Mouse (Mus musculus) ES-E14 (cell line): ENCODE data around the gene Zfhx3. TPM values are rescaled to one million over a fixed set of nuclear protein-coding genes. Genes with fewer than 3 reads are reported as not detected.

Experiments
- DNase-seq: peaks from one replicate; pipeline ENCODE4 v3.0.0-alpha.2; 2013; ENCODE audit warnings: low read depth, low spot score
- H3K27ac ChIP-seq: 2 replicates; pipeline ENCODE4 v1.5.1; 2012; ENCODE audit warnings: low read depth, mild to moderate bottlenecking, low read length, moderate library complexity, mixed read lengths; ENCODE audit not compliant: poor library complexity, insufficient read depth, severe bottlenecking
- H3K36me3 ChIP-seq: 2 replicates; pipeline ENCODE4 v1.6.1; 2012; ENCODE audit warnings: mild to moderate bottlenecking, low read length, moderate library complexity, mixed read lengths; ENCODE audit not compliant: control insufficient read depth, poor library complexity, insufficient read depth, severe bottlenecking
- H3K4me1 ChIP-seq, 2 experiments: fragments of 150-350 bp in 1 of 2; sonication (generic) in 1 of 2; 2 replicates each; pipeline ENCODE4 v1.6.1; 2012; ENCODE audit warnings: low read length in 2 of 2, mild to moderate bottlenecking in 1 of 2, mixed read lengths in 1 of 2; ENCODE audit not compliant: control insufficient read depth in 2 of 2, insufficient read depth in 2 of 2, poor library complexity in 1 of 2
- H3K4me3 ChIP-seq, 2 experiments: fragments of 150-350 bp in 1 of 2; sonication (generic) in 1 of 2; 2 replicates each; pipeline ENCODE4 v1.5.1; 2012; ENCODE audit warnings: low read length in 2 of 2, low read depth in 1 of 2, mild to moderate bottlenecking in 1 of 2, mixed read lengths in 1 of 2; ENCODE audit not compliant: insufficient read depth in 1 of 2, poor library complexity in 1 of 2, severe bottlenecking in 1 of 2
- H3K9ac ChIP-seq: 2 replicates; pipeline ENCODE4 v1.6.1; 2012; ENCODE audit warnings: low read depth, mild to moderate bottlenecking, low read length, mixed read lengths; ENCODE audit not compliant: poor library complexity, insufficient read depth, severe bottlenecking
- H3K9me3 ChIP-seq: fragments of 150-350 bp; sonication (generic); 2 replicates; pipeline ENCODE4 v1.6.1; 2012; ENCODE audit warnings: low read depth, mild to moderate bottlenecking, low read length; ENCODE audit not compliant: control insufficient read depth, insufficient read depth
- CHD2 ChIP-seq: IDR thresholded peaks from 2 replicates; pipeline ENCODE4 v1.6.1; 2014; ENCODE audit warnings: mild to moderate bottlenecking, low read depth, low read length, inconsistent platforms
- HCFC1 ChIP-seq: IDR thresholded peaks from 2 replicates; pipeline ENCODE4 v1.6.1; 2012; ENCODE audit warnings: low read length, inconsistent platforms, borderline replicate concordance; ENCODE audit not compliant: insufficient read depth
- MAFK ChIP-seq: IDR thresholded peaks from 2 replicates; pipeline ENCODE4 v1.6.1; 2014; ENCODE audit warnings: mild to moderate bottlenecking, low read depth, low read length, inconsistent platforms; ENCODE audit not compliant: insufficient read depth
- ZC3H11A ChIP-seq: IDR thresholded peaks from 2 replicates; pipeline ENCODE4 v1.6.1; 2012; ENCODE audit warnings: low read depth, mild to moderate bottlenecking, inconsistent platforms, low read length, borderline replicate concordance
- ZNF384 ChIP-seq: IDR thresholded peaks from 2 replicates; pipeline ENCODE4 v1.6.1; 2012; ENCODE audit warnings: low read depth, low read length, inconsistent platforms
- in situ Hi-C, 2 experiments: fragments of 600-800 bp; cut with MboI; formaldehyde crosslinking; loops; one replicate each; pipeline ENCODE4 v1.15.1; 2025; ENCODE audit warnings: low sequenced_read_pairs in 2 of 2, inconsistent platforms in 1 of 2; ENCODE audit not compliant: unreplicated experiment in 2 of 2
- total RNA-seq: library from RNA; depleted of rRNA; stranded (reverse); fragments of 300-350 nt; gene quantifications from 2 replicates; pipeline ENCODE4 v1.2.3, GENCODE M21; 2012

Gene Zfhx3
- total RNA-seq, 1 experiment, result 8.8 TPM

DNA sequence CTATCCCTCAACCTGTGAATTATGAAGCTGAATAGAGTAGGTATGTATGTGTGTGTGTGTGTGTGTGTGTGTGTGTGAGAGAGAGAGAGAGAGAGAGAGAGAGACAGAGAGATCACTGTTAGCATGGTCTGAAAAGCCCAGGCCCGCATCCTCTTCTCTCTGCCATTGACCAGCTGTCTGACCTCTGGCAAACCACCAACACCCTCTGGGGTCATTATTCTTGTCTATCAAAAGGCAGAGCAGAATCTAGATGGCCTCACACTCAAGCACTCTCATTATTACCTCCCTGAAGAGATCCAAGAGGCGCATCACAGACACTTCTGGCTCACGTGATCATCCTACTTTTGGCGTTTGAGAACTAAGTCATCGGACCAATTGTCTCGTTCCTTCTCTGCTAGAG, 831.0 kb downstream of the Zfhx3 start:
- H3K9me3 ChIP-seq, result no peaks in the 10 kb centered on the region
- H3K27ac ChIP-seq, result no peak overlapping the region
- H3K4me3 ChIP-seq, result no peak overlapping the region
- no peak for DNase-seq
- H3K36me3 ChIP-seq, result no peaks in the 10 kb centered on the region; the same call in 1 of the 2 replicates
- peaks cover 0 to 9% of the 10 kb centered on the region in 2 experiments; a peak in 1 of 4 replicates for H3K4me1 ChIP-seq
- H3K9ac ChIP-seq, result no peak overlapping the region
- no peak for TF ChIP-seq ZNF384
- TF ChIP-seq MAFK, result no peak
- no peak for TF ChIP-seq HCFC1
- no peak for TF ChIP-seq ZC3H11A
- no peak for TF ChIP-seq CHD2
- in situ Hi-C loops, result no loop called here

DNA sequence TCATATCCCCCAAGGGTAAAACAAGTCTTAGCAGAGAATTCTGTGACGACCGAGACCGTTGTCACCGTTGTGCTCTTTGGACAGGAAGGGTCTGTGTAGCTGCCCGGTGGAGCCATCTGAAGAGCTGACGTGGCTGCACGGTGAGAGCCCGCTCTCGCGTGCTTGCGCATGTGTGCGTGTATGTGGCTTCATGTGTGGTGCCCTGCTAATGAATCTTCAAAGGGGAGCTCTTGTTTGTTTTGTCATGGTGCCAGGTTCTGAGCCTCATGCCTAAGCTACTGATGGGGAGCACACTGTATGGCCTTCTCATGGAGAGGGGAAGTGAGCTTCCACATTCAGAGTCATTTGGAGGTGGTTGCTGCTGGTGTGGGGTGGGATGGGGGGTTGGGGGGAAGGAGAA, 835.6 kb downstream of the Zfhx3 start:
- in situ Hi-C loops, result no loop called here
- no peaks in the 10 kb centered on the region; the same call in 1 of the 2 replicates for H3K36me3 ChIP-seq
- H3K4me3 ChIP-seq, result no peak overlapping the region
- H3K27ac ChIP-seq, result no peak overlapping the region
- H3K4me1 ChIP-seq, result peaks cover 0 to 2% of the 10 kb centered on the region in 2 experiments; a peak in 1 of 4 replicates
- no peak for DNase-seq
- H3K9me3 ChIP-seq, result no peaks in the 10 kb centered on the region
- H3K9ac ChIP-seq, result no peak overlapping the region
- no peak for TF ChIP-seq ZC3H11A
- no peak for TF ChIP-seq ZNF384
- TF ChIP-seq HCFC1, result no peak
- TF ChIP-seq MAFK, result no peak
- TF ChIP-seq CHD2, result no peak

DNA sequence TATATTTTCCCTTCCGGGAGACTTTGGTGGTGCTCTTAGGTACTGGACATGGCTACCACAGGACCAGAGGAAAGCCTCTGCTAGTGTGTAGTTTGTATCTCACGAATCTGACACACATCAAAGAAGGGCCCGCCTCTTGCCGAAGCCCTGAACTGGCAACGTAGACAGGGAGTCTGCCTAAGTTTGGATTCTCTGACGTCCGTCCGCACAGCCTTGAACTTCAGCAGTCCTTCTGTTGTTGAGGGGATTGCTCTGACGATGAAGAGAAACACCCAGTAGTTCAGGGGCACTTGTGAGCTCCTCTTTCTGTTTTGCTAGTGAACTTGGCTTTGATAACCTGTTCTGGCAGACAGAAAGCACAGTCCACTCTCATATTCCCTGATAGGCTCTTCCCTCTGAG, 836.1 kb downstream of the Zfhx3 start:
- TF ChIP-seq CHD2 (no peak), HCFC1 (no peak), ZC3H11A (no peak), ZNF384 (no peak), MAFK (no peak)
- peaks cover 0 to 2% of the 10 kb centered on the region in 2 experiments; a peak in 1 of 4 replicates for H3K4me1 ChIP-seq

DNA sequence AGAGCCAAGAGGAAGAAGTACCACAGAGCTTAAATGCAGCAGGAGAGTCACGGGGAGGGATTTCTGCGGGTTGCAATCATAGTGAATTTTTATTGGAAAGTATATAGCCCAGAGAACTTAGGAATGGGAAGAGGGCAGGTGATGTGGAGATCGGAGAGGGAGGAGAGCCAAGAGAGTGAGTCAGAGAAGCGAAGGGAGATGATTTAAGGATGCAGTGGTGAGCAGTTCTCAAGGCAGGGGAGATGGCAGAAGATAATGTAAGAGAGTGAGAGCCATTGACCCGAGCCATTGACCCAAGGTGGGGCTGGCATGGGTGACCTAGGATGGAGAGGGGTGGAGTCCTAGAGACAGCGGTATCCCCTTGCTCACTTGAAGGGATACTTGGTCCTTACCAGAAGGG, 838.3 kb downstream of the Zfhx3 start:
- no peak for TF ChIP-seq HCFC1
- no peak for TF ChIP-seq CHD2
- no peak for TF ChIP-seq ZNF384
- TF ChIP-seq ZC3H11A, result no peak
- no peak for TF ChIP-seq MAFK
- in situ Hi-C loops, result no loop called here
- Histone ChIP-seq H3K4me1 (peaks cover 0 to 2% of the 10 kb centered on the region in 2 experiments; a peak in 1 of 4 replicates), H3K9me3 (no peaks in the 10 kb centered on the region), H3K27ac (no peak overlapping the region), H3K36me3 (no peaks in the 10 kb centered on the region), H3K9ac (no peak overlapping the region), H3K4me3 (no peak overlapping the region)
- DNase-seq, result no peak

More for the DNA sequence above, 836.1 kb downstream of the Zfhx3 start:
- Histone ChIP-seq H3K27ac (no peak overlapping the region), H3K36me3 (no peaks in the 10 kb centered on the region; the same call in 1 of the 2 replicates), H3K4me3 (no peak overlapping the region), H3K9me3 (no peaks in the 10 kb centered on the region), H3K9ac (no peak overlapping the region)
- no peak for DNase-seq
- in situ Hi-C loops, result no loop called here
